Mouse (Mus musculus): ENCODE data around the gene Arntl2.
"Not testable (repeated sequence)": the region's sequence is repeated elsewhere in the genome, so short reads cannot be mapped to it uniquely, and the experiment has no call there.

Arntl2 gene

DNA sequence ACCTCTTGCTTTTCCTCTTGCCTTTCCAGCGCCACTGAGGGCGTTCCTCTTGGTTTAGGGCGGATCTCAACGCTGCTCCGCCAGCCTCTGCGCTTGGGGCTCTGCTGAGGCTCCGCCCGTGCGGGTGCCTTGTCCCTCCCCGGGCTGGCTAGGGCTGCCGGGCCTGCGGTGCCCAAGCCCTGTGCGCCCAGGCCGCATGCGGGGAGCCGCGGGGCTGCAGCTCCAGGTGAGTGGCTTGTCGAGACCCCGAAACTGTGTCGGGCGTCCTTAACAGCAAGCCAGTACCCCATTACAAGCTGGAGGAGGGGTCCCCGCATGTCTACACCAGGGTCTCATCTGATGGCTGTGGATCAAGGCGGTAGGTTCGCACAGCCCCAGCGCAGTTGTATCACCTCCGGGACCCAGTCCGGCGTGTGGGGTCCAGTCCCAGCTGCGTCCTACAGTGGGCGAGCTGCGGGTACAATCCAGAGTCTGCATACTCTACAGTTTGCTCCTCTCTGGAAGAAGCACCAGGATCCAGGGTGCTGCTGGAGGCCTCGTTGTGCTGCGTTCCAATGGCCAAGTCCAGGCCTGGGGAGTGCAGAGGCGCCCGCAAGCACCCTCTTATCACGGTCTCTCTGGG lies at the start of gene Arntl2:
TSS of gene Arntl2 (plus strand) at position 132 of the 622 bp plus-strand sequence.
- no peak for DNase-seq (ENCODE audit: extremely low spot score, low read depth, low spot score)

DNA sequence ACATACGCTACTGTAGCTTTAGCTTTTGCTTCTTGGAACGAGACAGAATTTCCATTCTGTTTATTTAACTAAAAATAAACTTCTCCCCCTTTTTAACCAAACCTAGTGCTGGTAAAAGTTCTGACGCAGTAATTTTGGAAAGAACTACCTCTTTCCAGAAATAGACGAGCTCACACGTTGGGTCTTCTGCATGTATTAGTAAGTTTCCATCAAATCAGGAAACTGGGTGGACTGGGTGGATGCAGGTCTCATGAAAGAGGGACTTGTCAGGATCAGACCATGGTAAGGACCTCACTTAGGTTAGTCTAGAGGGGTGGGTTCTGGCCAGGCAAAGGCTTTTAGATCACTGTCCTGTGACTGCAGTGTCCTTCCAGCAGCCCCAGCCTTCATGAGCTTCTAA lies 49.3 kb upstream of the Arntl2 start:
- no peak for DNase-seq (ENCODE audit: extremely low spot score, low read depth, low spot score)

DNA sequence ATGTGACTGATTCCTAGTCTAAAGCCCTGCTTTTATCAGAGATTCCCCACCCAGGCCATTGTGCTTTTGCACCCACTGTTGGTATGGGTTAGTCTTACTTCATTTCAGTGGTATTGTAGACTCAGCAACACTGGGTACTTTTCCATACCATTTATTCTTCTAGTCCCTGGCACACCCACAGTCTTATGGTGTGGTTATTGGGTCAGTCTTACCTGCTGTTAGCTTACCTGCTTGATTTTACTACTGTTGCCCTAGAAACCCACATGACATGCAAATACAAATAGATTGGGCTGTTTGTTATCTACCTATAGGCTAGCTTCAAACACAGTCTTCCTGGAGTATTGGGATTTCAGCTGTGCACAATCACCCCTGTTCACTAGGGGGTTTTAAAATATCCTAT lies 48.8 kb upstream of the Arntl2 start:
- DNase-seq (ENCODE audit: extremely low spot score, low read depth, low spot score), result no peak

DNA sequence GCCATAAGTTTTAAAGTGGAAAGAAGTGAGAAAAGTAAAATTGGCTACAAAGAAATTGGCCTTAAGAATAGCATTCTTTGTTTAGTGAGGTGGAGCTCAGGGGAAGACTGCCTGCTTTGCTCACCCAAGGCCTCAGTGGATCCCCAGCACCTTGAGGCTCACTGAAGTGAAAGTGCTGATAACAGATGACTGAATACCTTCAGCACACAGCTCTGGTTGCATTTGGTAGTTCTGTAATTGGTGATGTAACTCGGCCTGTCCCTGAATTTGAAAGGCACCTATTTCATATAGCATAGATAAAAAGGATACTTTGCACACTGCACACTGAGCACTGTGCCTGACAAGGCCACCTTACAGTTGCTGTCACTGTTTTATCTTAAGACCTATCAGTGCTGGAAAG lies 47.6 kb upstream of the Arntl2 start:
- no peak for DNase-seq (ENCODE audit: extremely low spot score, low read depth, low spot score)

DNA sequence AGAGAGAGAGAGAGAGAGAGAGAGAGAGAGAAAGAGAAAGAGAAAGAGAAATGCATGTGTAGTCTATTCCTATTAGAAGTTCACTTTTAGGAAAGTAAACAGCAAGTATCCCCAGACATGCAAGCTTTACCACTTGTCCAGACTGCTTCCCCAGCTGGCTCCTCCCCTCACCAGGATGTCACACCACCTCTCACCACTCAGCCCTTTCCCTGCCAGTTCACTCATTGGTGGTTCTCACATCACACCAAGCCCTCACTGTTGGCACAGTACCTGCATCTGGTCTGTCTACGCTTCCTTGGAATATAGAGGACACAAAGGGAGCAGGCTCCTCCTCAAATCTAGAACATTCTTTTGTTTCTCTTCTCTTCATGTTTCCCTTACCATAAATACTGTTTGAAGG lies 44.2 kb upstream of the Arntl2 start:
- DNase-seq (ENCODE audit: extremely low spot score, low read depth, low spot score), result no peak

DNA sequence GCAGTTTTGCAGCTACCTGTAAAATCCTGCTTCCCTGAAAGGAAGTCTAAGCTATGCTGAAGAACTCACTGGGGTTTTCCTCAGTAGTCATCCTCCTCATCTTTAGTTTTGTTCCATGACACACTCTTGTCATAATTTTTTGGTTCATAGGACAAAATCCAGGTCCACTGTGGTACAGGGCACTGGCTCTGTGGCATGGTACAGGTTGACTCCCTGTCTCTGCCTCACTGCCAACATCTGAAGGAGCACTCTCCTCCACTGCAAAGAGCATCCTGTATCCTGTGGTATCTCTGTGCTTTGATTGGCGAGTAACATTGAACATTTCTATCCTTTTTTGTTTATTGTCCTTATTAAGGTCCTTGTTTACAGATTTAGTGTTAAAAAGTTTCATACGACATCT lies 43.7 kb upstream of the Arntl2 start:
- no peak for DNase-seq (ENCODE audit: extremely low spot score, low read depth, low spot score)

DNA sequence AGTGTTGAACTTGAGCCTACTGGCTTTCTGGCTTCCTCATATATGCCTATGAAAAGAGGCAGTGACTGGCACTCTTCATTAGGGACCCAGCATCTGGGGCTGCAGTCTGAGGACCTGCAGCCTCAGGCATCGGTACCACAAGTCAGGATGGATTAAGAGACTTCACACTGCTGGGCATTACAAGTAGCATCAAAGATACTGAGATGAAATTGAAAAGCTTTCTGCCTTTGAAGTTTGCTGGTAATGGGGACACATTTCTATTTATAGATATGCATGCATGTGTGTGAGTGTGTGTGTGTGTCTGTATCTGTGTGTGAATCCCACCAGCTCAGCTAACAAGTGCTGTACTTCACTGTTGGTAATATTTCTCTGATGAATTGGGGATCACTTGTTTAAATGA lies 43.2 kb upstream of the Arntl2 start:
- no peak for DNase-seq (ENCODE audit: extremely low spot score, low read depth, low spot score)

DNA sequence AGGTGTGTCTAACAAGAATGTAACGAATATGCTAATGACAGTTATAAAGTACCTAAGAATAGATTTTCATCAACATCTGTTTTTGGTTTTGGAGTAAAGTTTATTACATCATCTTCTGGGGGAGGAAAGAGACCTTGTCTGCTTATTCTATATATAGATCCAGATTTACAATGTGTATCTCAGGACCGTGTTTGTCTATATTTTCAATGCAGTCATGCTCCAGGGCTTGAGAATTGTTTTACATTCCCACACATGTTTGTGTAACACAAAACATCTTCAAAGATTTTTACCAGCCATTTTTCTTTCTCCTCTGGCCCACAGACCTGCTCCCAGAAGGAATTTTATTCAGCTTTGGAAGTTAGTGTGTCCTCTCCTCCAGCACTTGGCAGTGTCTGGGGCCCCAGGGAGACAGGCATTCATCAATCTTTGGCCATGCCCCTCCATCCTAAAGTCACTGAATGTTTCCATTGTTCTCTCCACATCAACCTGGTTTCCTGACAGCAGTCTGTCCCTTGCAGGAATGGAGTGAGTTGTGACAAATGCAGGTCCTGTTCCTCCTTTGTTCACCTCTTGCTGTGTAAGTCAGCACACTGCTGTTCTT lies 42.2 kb upstream of the Arntl2 start:
- no peak for DNase-seq (ENCODE audit: extremely low spot score, low read depth, low spot score)

DNA sequence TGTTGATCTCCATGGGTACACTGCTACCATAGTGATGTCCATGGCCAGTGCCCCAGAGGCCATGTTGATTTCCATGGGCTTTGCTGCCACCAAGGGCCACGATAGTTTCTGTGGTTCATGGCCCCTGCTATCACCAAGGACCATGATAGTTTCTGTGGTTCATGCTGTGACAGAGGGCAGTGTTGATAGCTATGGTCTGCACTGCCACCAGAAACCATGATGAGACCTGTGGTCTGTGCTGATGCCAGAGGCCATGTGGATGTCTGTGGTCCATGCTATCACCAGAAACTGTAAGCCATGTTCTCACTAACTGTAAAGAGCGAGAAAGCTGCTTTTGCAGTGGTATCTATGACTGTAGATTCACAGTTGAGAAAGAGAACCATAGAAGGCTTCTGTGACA lies 40.7 kb upstream of the Arntl2 start:
- DNase-seq (ENCODE audit: extremely low spot score, low read depth, low spot score), result no peak

DNA sequence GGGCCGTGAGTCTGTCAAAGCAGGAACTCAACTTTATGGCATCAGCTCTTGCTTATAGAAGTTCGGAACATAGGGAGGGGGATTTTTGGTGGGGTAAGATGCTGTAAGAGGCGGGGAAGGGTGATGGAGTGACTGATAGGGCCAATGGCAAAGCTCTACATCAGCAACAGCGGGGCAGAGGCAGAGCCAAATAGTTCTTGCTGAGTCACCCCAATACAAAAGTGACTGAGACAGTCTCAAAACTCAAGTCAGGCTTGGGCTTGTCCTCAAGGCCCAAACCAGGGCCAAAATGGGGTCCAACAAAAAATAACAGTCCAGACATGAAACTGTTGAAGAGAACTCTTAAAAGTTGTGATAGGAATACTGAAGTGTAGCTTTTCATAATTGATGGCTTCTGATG lies 40.2 kb upstream of the Arntl2 start:
- DNase-seq (ENCODE audit: extremely low spot score, low read depth, low spot score), result no peak

DNA sequence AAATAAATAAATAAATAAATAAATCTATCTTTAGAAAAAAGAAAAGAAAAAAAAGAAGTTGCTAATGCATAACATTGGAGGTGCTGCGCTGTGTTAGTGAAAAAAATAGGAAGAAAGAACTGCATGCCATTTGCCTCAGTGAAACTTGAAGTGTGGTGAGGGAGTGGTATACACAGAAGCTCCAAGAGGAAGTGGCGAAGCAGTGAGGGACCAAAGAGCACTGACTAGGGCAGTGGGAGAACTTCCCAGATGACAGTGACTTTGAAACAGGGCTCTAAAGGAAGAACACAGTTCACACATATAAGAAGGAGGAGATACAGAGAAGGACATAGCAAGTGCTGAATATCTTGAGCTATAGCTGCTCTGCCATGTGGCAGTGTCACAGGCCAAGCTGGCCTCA lies 36.8 kb upstream of the Arntl2 start:
- DNase-seq (ENCODE audit: extremely low spot score, low read depth, low spot score), result no peak

DNA sequence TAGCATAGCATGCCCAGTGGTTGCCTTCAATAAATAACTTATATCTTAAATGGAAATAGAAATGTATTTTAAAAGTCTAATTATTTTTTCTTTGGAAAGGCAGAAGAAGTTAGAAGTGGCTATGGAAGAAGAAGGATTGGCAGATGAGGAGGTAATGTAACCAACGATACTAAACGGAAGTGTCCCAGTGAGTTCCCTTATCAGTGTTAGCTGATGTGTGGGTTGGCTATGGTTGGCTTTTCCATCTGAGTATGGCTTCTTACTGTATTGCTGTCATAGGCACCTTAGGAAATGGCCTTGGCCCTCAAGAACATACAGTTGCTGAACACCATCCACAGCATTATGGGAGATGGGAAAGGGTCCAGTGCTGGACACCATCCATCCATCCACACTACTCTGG lies 35.8 kb upstream of the Arntl2 start:
- no peak for DNase-seq (ENCODE audit: extremely low spot score, low read depth, low spot score)

DNA sequence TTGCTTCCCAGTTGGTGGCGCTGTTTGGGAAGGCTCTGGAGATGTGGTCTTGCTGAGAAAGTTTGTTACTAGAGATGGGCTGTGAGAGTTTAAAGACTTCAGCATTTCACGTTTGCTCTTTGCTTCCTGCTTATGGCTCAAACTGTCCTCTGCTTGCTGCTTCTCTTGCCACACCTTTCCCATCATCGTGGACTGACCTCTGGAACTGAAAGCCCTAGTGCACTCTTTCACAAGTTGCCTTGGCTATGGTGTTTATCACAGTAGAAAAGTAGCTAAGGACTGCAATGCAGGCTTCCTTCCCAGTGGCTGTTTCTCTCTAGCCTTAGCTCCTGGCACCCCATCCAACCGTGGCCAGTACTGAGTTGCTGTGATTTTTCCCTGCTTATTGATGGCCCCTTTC lies 35.1 kb upstream of the Arntl2 start:
- DNase-seq (ENCODE audit: extremely low spot score, low read depth, low spot score), result no peak

DNA sequence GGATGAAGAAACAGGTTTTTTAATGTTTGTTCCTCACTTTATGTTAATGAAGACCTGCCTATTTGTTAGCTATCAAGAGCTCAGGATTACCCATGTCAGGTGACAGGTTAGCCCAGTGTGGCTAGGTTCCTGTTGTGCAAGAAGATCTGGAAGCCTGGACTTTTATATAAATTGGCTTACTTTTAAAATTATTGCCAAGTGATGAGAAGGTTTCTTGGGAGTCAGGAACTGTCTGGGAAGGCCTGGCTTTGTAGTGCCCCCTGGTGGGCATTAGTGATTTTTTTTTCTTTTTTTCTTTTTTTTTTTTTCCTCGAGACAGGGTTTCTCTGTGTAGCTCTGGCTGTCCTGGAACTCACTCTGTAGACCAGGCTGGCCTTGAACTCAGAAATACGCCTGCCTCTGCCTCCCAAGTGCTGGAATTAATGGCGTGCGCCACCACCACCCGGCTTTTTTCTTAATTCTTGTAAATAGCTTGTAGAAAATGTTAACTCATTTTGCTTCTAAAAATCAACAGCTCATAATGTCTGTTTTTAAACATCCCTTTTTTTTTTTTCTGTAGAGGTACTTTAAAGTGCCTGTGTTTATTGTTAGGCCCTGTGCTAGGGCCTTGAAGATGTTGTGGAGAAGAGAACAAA lies 33.5 kb upstream of the Arntl2 start:
- DNase-seq (ENCODE audit: extremely low spot score, low read depth, low spot score), result peak; percentile 31

DNA sequence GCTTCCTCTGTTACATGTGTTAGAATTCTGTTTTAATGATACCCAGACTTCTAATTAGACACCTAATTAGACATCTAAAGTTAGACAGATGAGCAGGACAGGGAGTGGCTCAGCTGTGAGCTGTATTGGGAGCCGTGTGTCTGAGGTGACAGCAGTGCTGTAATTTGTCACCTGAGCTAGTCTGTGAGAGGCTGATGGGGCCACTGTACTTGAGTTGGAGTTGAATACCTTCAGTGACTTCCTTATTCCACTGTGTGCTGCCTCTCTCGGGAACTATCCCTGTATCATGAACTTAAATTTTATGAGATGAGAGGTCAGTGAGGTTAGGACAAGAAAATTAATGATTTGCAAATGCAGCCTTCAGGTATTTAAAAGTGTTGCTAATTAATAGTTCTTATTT lies 31.3 kb upstream of the Arntl2 start:
- no peak for DNase-seq (ENCODE audit: extremely low spot score, low read depth, low spot score)

DNA sequence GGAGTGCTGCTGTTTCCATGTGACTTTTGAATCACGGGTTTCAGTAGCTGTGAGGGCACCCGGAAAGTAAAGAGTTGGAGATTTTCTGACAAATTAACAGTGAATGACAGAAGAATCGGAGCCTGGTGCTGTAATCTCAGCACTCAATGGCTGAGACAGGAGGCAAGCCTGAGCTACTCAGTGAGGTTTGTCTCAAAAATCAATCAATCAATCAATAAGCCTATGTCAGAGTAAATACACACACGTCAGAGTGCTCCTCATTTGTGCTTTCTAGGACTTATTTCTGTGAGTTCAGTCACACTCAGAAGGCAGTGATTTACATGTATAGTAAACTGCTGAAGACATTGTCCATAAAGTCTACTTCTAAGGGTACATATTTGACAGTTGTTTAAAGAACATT lies 30.6 kb upstream of the Arntl2 start:
- DNase-seq (ENCODE audit: extremely low spot score, low read depth, low spot score), result no peak

DNA sequence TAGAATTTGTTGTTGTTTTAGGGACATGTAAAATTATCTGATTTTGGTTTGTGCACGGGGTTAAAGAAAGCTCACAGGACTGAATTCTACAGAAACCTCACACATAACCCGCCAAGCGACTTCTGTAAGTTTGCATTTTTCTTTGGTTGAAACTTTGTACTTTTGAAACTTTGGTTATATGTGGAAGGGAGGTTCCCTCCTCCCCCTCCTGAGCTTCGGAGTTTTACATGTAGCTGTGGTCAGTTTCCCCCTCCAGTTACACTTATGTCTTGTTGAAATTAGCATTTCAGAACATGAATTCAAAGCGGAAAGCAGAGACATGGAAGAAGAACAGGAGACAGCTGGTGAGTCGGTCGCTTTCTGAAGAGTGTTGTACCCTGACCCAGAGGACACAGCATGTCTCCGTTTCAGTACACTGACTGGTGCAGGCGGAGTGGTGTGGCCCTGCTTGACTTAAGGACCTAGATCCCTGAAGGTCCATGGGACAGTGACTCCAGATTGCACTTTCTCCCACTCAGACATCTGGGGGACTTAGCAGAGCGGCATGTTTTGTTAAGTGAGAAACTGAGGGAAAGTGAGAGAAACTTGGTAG lies 26.9 kb upstream of the Arntl2 start:
- no peak for DNase-seq (ENCODE audit: extremely low spot score, low read depth, low spot score)

DNA sequence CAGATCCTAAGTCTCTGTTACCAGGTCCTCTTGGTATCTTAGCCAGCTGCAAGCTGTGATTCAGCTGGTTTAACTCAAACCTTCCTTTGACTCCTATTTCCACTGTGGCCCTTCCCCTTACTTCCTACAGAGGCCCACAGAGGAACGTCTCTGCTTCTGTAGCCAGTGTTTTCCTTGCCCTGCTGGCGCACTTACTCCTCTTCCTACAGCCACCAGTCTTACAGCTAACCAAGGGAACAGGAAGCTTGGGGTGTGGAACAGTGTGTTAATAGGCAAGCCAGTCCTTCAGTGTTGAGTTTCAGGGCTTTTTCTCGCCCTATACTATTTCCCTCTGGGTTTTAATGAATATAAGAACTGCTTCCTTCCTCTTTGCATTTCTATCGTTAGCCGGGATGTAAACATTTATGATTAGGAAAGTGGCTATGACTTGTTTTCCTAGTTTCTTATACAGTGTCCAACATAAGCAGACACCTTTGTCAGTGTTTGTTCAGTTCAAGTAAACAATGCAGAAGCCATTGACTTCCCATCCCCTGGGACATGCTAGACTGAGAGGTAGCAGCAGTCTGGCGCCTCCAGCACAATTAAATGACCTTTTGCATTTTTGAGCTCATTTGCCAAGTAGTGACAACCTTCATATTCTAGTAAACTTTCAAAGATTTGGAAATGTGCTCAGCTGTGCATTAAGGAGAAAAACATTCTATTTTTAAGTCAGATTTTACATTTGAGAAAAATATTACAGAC lies 25.7 kb upstream of the Arntl2 start:
- no peak for DNase-seq (ENCODE audit: extremely low spot score, low read depth, low spot score)

DNA sequence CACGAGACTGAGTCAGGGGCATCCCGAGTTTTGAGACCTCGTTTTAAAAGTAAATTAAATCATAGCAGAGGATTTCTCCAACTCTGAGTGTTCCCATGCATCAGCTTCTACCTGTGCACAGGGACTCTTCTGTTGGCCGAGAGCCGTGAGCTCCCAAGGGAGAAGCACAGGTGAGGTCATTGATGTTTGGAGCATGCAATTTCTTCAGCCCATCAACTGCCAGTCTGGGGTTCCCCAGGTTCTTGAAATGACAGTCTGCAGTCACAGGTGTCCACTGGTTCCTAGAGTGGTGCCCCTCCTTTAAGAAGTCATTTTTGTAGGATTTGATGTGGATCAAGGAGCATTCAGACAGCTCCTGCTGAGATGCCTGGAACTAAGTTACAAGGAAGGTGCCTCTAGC lies 25.0 kb upstream of the Arntl2 start:
- no peak for DNase-seq (ENCODE audit: extremely low spot score, low read depth, low spot score)

DNA sequence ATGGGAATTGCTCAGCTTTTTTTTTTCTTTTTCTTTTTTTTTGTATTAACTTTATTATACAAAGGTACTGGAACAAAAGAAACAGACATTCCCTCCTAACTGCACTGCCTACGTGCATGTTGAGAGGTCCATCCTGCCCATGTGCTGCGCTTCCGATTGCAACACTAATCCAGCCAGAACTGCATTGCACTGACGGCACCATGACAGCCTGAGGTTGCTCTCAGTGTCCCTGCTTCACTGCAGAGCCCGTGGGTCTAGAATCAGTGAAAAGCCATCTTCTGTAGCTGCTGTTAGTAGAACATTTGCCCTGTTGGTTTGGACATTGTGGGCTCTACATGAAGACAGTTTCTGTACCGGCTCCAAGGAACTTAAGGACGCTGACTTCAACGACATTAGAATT lies 20.0 kb upstream of the Arntl2 start:
- DNase-seq (ENCODE audit: extremely low spot score, low read depth, low spot score), result not testable (repeated sequence)

DNA sequence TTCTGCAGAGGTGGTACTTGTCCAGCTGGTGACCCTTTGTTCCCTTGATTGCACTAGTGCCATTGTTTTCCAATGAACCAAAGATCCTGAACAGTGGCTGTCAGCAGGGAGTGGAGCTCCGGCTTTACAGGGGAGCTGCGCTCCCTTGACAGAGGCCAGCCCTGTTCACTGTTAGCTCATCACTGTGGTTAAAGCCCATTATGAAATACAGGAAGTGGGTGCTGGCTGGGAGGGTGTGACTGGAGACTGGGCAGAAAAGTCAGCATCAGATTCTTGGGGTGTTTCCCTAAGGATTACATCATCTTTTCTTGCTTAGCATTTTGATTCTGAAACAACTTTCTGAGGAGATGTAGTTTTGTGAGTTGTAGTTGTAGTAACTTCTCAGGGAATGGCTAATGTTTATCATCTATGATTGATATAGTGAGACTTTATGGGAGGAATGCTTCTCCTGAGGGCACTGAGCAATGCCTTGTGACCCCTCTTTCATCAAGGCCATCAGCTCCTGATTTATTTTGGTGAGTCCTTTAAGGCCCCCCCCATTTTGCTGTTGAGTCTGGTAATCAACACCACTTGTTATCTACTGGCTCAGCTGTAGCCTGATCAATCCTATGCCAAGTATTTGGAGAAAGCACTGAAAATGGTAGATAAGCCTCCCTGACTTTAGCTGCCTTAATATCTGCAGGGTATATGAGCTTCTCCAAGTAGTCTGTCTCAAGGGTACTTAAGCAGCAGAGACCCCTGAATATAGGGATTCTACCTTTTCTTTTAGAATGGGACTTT lies 19.1 kb upstream of the Arntl2 start:
- DNase-seq (ENCODE audit: extremely low spot score, low read depth, low spot score), result no peak
